Mouse (Mus musculus) forebrain, postnatal 0 days (tissue): ENCODE data around the gene Myom1. TPM values are rescaled to one million over a fixed set of nuclear protein-coding genes. Genes with fewer than 3 reads are reported as not detected.

ENCODE experiments used
- ATAC-seq: fragments of 200-750 bp; cut with Nextera tagmentation; 2 replicates; pipeline ENCODE4 v1.8.0; 2017; ENCODE audit warnings: mild to moderate bottlenecking, moderate library complexity
- DNase-seq: peaks from one replicate; pipeline ENCODE4 v3.0.0-alpha.2; 2015
- H3K27ac ChIP-seq: fragments of 300-500 bp; sonication (generic); 2 replicates; pipeline ENCODE4 v1.5.1; 2014; ENCODE audit warnings: low read depth, mild to moderate bottlenecking, antibody characterized with exemption, low read length, moderate library complexity, mixed read lengths
- H3K27me3 ChIP-seq: fragments of 300-500 bp; sonication (generic); 2 replicates; pipeline ENCODE4 v1.6.1; 2014; ENCODE audit warnings: mild to moderate bottlenecking, low read length, mixed read lengths; ENCODE audit not compliant: insufficient read depth
- H3K36me3 ChIP-seq: fragments of 300-500 bp; sonication (generic); 2 replicates; pipeline ENCODE4 v1.6.1; 2014; ENCODE audit warnings: mild to moderate bottlenecking, moderate library complexity; ENCODE audit not compliant: insufficient read depth
- H3K4me1 ChIP-seq: fragments of 300-500 bp; sonication (generic); 2 replicates; pipeline ENCODE4 v1.6.1; 2014; ENCODE audit warnings: antibody characterized with exemption; ENCODE audit not compliant: insufficient read depth
- H3K4me2 ChIP-seq: fragments of 300-500 bp; sonication (generic); 2 replicates; pipeline ENCODE4 v1.6.1; 2014; ENCODE audit warnings: low read depth, mild to moderate bottlenecking, moderate library complexity
- H3K4me3 ChIP-seq: fragments of 300-500 bp; sonication (generic); 2 replicates; pipeline ENCODE4 v1.5.1; 2014; ENCODE audit warnings: low read depth, low read length, mixed read lengths
- H3K9ac ChIP-seq: fragments of 300-500 bp; sonication (generic); 2 replicates; pipeline ENCODE4 v1.6.1; 2014; ENCODE audit warnings: mild to moderate bottlenecking
- H3K9me3 ChIP-seq: fragments of 300-500 bp; sonication (generic); 2 replicates; pipeline ENCODE4 v1.6.1; 2016; ENCODE audit warnings: low read length
- CTCF ChIP-seq: sonication (generic); IDR thresholded peaks from 2 replicates; pipeline ENCODE4 v1.5.1; 2016; ENCODE audit warnings: antibody characterized with exemption, control low read depth, low read depth
- WGBS: fragments of 180-500 bp; shearing (Covaris S2); extraction: QIAGEN DNeasy Blood & Tissue Kit; methylation state at CpG from one replicate; pipeline ENCODE4 v1.1.7; 2014; 5-methylcytosine and 5-hydroxymethylcytosine counted together
- polyA plus RNA-seq: library from polyadenylated mRNA; unstranded; fragments of >200 nt; fragmentation: Nextera tagmentation; extraction: Ambion mirVana; gene quantifications from 2 replicates; pipeline ENCODE4 v1.2.1, GENCODE M21; 2015
- total RNA-seq: library from RNA; depleted of rRNA; stranded (reverse); fragments of >200 nt; gene quantifications from 2 replicates; pipeline ENCODE4 v1.2.3, GENCODE M21; 2014

Gene Myom1
- total and polyA plus RNA-seq, 2 experiments from 2014 or later, result 1.2 to 2.0 TPM

DNA sequence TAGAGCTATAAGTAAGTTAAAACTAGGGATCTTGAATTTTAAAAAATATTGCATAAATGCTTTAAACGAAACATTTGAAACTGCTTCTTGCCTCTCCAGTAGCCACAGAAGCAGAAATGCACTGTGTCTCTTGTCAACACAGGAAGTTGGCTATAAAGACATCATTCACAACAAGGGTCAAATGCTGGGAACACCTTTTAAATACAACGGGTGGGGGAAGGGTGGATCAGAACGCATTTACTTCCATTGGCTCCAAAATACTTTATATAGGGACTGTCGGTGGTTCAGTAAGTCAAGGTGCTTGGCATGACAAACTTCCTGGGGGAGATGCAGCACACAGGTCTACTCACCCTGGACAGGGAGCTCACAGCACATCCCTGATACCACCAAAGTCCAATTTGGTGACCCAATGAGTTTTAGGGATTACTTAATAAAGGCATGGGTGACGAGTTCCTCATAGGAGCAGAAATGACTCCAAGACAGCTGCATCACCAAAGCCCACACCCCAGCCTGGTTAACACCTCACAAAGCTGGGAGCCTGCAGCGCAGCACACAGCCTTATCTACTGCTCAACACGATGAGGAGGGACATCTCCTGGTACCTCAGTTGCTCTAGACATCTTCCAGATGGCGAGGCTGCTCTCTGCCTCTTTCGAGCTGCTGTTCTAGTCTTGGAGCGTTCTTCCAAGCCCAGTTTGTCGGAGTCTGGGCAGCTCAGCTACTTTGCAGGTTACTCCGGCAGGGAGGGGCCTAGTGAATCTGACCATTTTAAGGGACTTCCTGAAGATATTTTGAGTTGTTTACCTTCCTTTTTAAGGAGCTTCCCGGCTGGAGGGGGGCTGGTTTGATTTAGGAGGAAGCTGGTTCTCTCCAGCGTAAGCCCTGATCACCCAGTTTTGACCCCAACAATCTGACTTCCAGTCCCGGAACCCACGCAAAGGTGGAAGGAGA lies 134.2 kb downstream of the Myom1 start:
- Histone ChIP-seq H3K4me3 (no peak overlapping the region), H3K27me3 (no peaks in the 10 kb centered on the region), H3K27ac (no peak overlapping the region), H3K4me1 (no peaks in the 10 kb centered on the region), H3K36me3 (no peaks in the 10 kb centered on the region), H3K9me3 (no peaks in the 10 kb centered on the region), H3K4me2 (no peak overlapping the region), H3K9ac (no peak overlapping the region)
- TF ChIP-seq CTCF, result no peak
- WGBS, result 87% methylated on average over 16 of the region's 16 CpGs
- ATAC-seq (no peak), DNase-seq (no peak)

GRCm38 (mm10) chr17:71137334-71137721 lies 134.9 kb downstream of the Myom1 start:
- TF ChIP-seq CTCF, result no peak
- ATAC-seq, result no peak; the same call in 1 of the 2 replicates
- 85% methylated on average over 2 of the region's 2 CpGs for WGBS

GRCm38 (mm10) chr17:71142068-71142467 lies 139.6 kb downstream of the Myom1 start:
- no peak for TF ChIP-seq CTCF
- no peaks in the 10 kb centered on the region for H3K4me1 ChIP-seq
- no peaks in the 10 kb centered on the region for H3K36me3 ChIP-seq
- H3K9ac ChIP-seq, result no peak overlapping the region
- H3K27ac ChIP-seq, result no peak overlapping the region
- WGBS, result 67% methylated on average over 4 of the region's 4 CpGs
- DNase-seq, result no peak
- ATAC-seq, result no peak
- no peaks in the 10 kb centered on the region for H3K9me3 ChIP-seq
- no peak overlapping the region for H3K4me3 ChIP-seq
- no peak overlapping the region for H3K4me2 ChIP-seq
- no peaks in the 10 kb centered on the region for H3K27me3 ChIP-seq

More at GRCm38 (mm10) chr17:71137334-71137721, 134.9 kb downstream of the Myom1 start:
- H3K27ac ChIP-seq, result no peak overlapping the region
- no peaks in the 10 kb centered on the region for H3K27me3 ChIP-seq
- DNase-seq, result no peak
- H3K36me3 ChIP-seq, result no peaks in the 10 kb centered on the region
- no peak overlapping the region for H3K4me2 ChIP-seq
- H3K4me1 ChIP-seq, result no peaks in the 10 kb centered on the region
- H3K9ac ChIP-seq, result no peak overlapping the region
- no peaks in the 10 kb centered on the region for H3K9me3 ChIP-seq
- no peak overlapping the region for H3K4me3 ChIP-seq

- H3K4me2 ChIP-seq, result no peak overlapping the region
- WGBS, result 80% methylated on average over 4 of the region's 4 CpGs
- H3K9ac ChIP-seq, result no peak overlapping the region
- no peak overlapping the region for H3K4me3 ChIP-seq
- DNase-seq (no peak), ATAC-seq (no peak)
- H3K36me3 ChIP-seq, result no peaks in the 10 kb centered on the region
- no peaks in the 10 kb centered on the region for H3K27me3 ChIP-seq
- H3K4me1 ChIP-seq, result no peaks in the 10 kb centered on the region
- no peak for TF ChIP-seq CTCF
- no peak overlapping the region for H3K27ac ChIP-seq
- no peaks in the 10 kb centered on the region for H3K9me3 ChIP-seq
Measured at GRCm38 (mm10) chr17:71143155-71143554, 140.7 kb downstream of the Myom1 start.

DNA sequence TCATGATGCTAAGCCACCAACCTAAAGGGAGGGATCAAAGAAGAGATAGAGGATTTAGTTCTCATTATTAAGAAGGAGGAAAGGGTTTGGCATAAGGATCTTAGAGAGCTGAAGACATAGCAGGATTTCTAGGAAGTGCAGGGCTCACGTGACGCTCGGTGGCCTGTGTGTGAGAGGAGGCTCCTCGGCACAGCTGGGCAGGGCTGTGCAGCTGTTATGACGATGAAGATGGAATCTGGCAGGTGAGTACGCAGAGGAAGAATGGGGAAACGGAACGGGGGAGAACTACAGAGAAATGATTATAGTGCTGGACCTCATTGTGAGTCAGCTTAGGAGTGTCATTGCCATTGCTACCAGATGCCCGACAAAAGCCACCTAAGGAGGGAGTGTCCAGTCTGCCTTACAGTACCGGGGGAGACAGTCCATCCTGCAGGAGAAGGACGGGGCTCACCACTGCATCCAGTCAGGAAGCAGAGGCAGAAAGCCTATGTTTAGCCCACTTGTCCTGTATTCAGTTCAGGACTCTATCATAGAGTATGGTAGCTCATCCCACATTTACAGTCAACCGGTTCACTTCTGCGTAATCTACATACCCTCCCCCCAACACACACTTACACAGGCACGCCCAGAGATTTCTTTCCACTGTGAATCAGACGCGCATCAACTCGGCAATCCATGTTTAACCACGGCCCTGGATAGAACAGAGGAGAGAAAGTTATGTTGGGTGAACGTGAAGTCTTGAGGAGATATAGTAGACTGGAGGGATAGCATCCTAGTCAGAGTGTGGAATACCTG lies 142.1 kb downstream of the Myom1 start:
- TF ChIP-seq CTCF, result no peak
- H3K9ac ChIP-seq, result no peak overlapping the region
- no peaks in the 10 kb centered on the region for H3K36me3 ChIP-seq
- no peak overlapping the region for H3K4me2 ChIP-seq
- no peak overlapping the region for H3K27ac ChIP-seq
- DNase-seq (no peak), ATAC-seq (no peak)
- no peaks in the 10 kb centered on the region for H3K27me3 ChIP-seq
- no peak overlapping the region for H3K4me3 ChIP-seq
- WGBS, result 92% methylated on average over 19 of the region's 19 CpGs
- no peaks in the 10 kb centered on the region for H3K9me3 ChIP-seq
- no peaks in the 10 kb centered on the region for H3K4me1 ChIP-seq

DNA sequence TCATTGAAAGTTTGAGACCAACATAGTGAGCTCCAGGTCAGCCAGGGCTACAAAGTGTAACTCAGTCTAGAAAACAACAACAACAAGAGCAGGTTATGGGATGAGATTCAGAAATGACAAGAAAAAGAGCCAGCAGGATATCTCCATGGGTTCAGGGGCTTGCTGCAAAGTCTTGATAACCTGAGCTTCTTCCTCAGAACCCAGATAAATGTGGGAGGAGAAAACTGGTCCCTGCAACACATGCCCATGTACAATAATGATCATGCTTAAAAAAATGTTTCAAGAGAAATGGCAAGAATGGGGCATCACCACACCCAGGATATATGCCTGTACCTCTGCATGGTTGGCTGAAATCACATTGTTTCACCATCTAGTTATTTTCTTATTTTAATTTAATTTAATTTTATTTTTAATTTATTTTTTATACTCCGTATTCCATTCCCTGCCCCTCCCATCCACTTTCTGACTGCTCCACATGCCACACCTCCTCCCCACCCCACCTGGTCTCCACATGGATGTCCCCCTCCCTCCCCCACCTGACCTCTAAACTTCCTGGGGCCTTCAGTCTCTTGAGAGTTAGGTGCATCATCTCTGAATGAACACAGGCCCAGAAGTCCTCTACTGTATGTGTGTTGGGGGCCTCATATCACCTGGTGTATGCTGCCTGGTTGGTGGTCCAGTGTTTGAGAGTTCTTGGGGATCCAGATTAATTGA lies 143.0 kb downstream of the Myom1 start:
- H3K36me3 ChIP-seq, result no peaks in the 10 kb centered on the region
- TF ChIP-seq CTCF, result no peak
- H3K4me2 ChIP-seq, result no peak overlapping the region
- no peak overlapping the region for H3K27ac ChIP-seq
- H3K27me3 ChIP-seq, result no peaks in the 10 kb centered on the region
- H3K9ac ChIP-seq, result no peak overlapping the region
- ATAC-seq, result no peak
- H3K9me3 ChIP-seq, result no peaks in the 10 kb centered on the region
- 100% methylated on average over 1 of the region's 1 CpGs for WGBS
- no peak overlapping the region for H3K4me3 ChIP-seq
- no peaks in the 10 kb centered on the region for H3K4me1 ChIP-seq
- no peak for DNase-seq
